Mouse (Mus musculus) CH12.LX (cell line): ENCODE measurements around the gene Slc12a4. TPM values are rescaled to one million over a fixed set of nuclear protein-coding genes. Genes with fewer than 3 reads are reported as not detected.

Experiments used
- DNase-seq: peaks from one replicate; pipeline ENCODE4 v3.0.0-alpha.2; 2013; ENCODE audit errors: extremely low read depth
- H3K27ac ChIP-seq: 2 replicates; pipeline ENCODE4 v1.5.1; 2012; ENCODE audit warnings: low read depth, mild to moderate bottlenecking, control low read depth, moderate library complexity; ENCODE audit not compliant: insufficient read depth
- H3K27me3 ChIP-seq: replicated peaks from 2 replicates; pipeline ENCODE3; 2012; ENCODE audit warnings: inconsistent platforms
- H3K36me3 ChIP-seq, 2 experiments: replicated peaks in 1 of 2; 2 replicates each; pipeline versions ENCODE3 to v1.6.1; 2012; ENCODE audit warnings: inconsistent platforms in 1 of 2, low read length in 1 of 2, mild to moderate bottlenecking in 1 of 2, mixed read lengths in 1 of 2, moderate library complexity in 1 of 2; ENCODE audit not compliant: control insufficient read depth in 1 of 2, insufficient read depth in 1 of 2
- H3K4me1 ChIP-seq, 2 experiments: 2 replicates each; pipeline ENCODE4 v1.6.1; 2012; ENCODE audit warnings: inconsistent platforms in 1 of 2, moderate library complexity in 1 of 2; ENCODE audit not compliant: insufficient read depth in 2 of 2, control insufficient read depth in 1 of 2
- H3K4me2 ChIP-seq: 2 replicates; pipeline ENCODE4 v1.6.1; 2012; ENCODE audit warnings: low read depth, mild to moderate bottlenecking, control low read depth; ENCODE audit not compliant: poor library complexity, insufficient read depth, severe bottlenecking
- H3K4me3 ChIP-seq, 3 experiments: fragments of 150-350 bp in 1 of 3; sonication (generic) in 1 of 3; replicated peaks in 1 of 3; 2 replicates each; pipeline versions ENCODE3 to v1.5.1; 2011 to 2012; ENCODE audit warnings: low read depth in 2 of 3, low read length in 2 of 3, mild to moderate bottlenecking in 2 of 3, moderate library complexity in 2 of 3, control low read depth in 1 of 3, improper control_type of control experiment in 1 of 3, inconsistent platforms in 1 of 3, mixed read lengths in 1 of 3; ENCODE audit not compliant: poor library complexity in 1 of 3
- H3K79me2 ChIP-seq: replicated peaks from 2 replicates; pipeline ENCODE4 v1.6.1; 2012; ENCODE audit warnings: mild to moderate bottlenecking, moderate library complexity; ENCODE audit not compliant: control insufficient read depth, poor library complexity, insufficient read depth, severe bottlenecking; ENCODE audit errors: extremely low read depth
- H3K9ac ChIP-seq: 2 replicates; pipeline ENCODE4 v1.6.1; 2012; ENCODE audit warnings: low read depth, mild to moderate bottlenecking, control low read depth, moderate library complexity; ENCODE audit not compliant: insufficient read depth
- H3K9me3 ChIP-seq: replicated peaks from 2 replicates; pipeline ENCODE3; 2012; ENCODE audit warnings: low read length, inconsistent platforms, mixed read lengths
- BHLHE40 ChIP-seq: IDR thresholded peaks from 2 replicates; pipeline ENCODE4 v1.6.1; 2011; ENCODE audit warnings: mild to moderate bottlenecking, low read depth, low read length, improper control_type of control experiment
- CHD1 ChIP-seq: IDR thresholded peaks from 2 replicates; pipeline ENCODE4 v1.6.1; 2012; ENCODE audit warnings: low read depth, low read length, improper control_type of control experiment, inconsistent platforms
- CHD2 ChIP-seq: IDR thresholded peaks from 2 replicates; pipeline ENCODE4 v1.6.1; 2011; ENCODE audit warnings: low read length, improper control_type of control experiment
- E2F4 ChIP-seq: IDR thresholded peaks from 2 replicates; pipeline ENCODE4 v1.6.1; 2011; ENCODE audit warnings: low read depth, low read length, improper control_type of control experiment; ENCODE audit not compliant: insufficient replicate concordance
- ELF1 ChIP-seq: IDR thresholded peaks from 2 replicates; pipeline ENCODE4 v1.6.1; 2014; ENCODE audit warnings: low read depth, mild to moderate bottlenecking, inconsistent platforms, low read length, improper control_type of control experiment
- EP300 ChIP-seq: IDR thresholded peaks from 2 replicates; pipeline ENCODE4 v1.6.1; 2011; ENCODE audit warnings: low read length, improper control_type of control experiment
- ETS1 ChIP-seq: conservative IDR thresholded peaks from 2 replicates; pipeline ENCODE4 v1.6.1; 2012; ENCODE audit warnings: low read depth, mild to moderate bottlenecking, inconsistent platforms, low read length, improper control_type of control experiment, moderate library complexity
- GABPA ChIP-seq: IDR thresholded peaks from 2 replicates; pipeline ENCODE4 v1.6.1; 2012; ENCODE audit warnings: low read depth, low read length, improper control_type of control experiment, inconsistent platforms; ENCODE audit not compliant: insufficient replicate concordance
- HCFC1 ChIP-seq: IDR thresholded peaks from 2 replicates; pipeline ENCODE4 v1.6.1; 2012; ENCODE audit warnings: low read depth, mild to moderate bottlenecking, inconsistent platforms, low read length, improper control_type of control experiment
- IRF4 ChIP-seq: IDR thresholded peaks from 2 replicates; pipeline ENCODE4 v1.6.1; 2014; ENCODE audit warnings: low read depth, mild to moderate bottlenecking, inconsistent platforms, low read length, improper control_type of control experiment
- JUND ChIP-seq: conservative IDR thresholded peaks from 2 replicates; pipeline ENCODE4 v1.6.1; 2011; ENCODE audit warnings: low read depth, low read length, improper control_type of control experiment
- KAT2A ChIP-seq: IDR thresholded peaks from 2 replicates; pipeline ENCODE4 v1.6.1; 2012; ENCODE audit warnings: low read length, improper control_type of control experiment, inconsistent platforms; ENCODE audit not compliant: insufficient replicate concordance
- MAFK ChIP-seq: IDR thresholded peaks from 2 replicates; pipeline ENCODE4 v1.6.1; 2011; ENCODE audit warnings: low read length, improper control_type of control experiment; ENCODE audit not compliant: insufficient replicate concordance
- MAX ChIP-seq: IDR thresholded peaks from 2 replicates; pipeline ENCODE4 v1.6.1; 2011; ENCODE audit warnings: low read length, improper control_type of control experiment
- MAZ ChIP-seq: IDR thresholded peaks from 2 replicates; pipeline ENCODE4 v1.6.1; 2012; ENCODE audit warnings: low read depth, mild to moderate bottlenecking, inconsistent platforms, low read length, improper control_type of control experiment, moderate library complexity
- MEF2A ChIP-seq: IDR thresholded peaks from 2 replicates; pipeline ENCODE4 v1.6.1; 2014; ENCODE audit warnings: low read depth, mild to moderate bottlenecking, inconsistent platforms, low read length, improper control_type of control experiment, borderline replicate concordance
- MXI1 ChIP-seq: IDR thresholded peaks from 2 replicates; pipeline ENCODE4 v1.6.1; 2011; ENCODE audit warnings: mild to moderate bottlenecking, low read depth, low read length, improper control_type of control experiment
- MYC ChIP-seq: IDR thresholded peaks from 2 replicates; pipeline ENCODE4 v1.6.1; 2011; ENCODE audit warnings: low read depth, mild to moderate bottlenecking, improper control_type of control experiment, low read length
- NELFE ChIP-seq: IDR thresholded peaks from 2 replicates; pipeline ENCODE4 v1.6.1; 2011; ENCODE audit warnings: low read depth, low read length, improper control_type of control experiment
- NRF1 ChIP-seq: IDR thresholded peaks from 2 replicates; pipeline ENCODE4 v1.6.1; 2014; ENCODE audit warnings: low read depth, mild to moderate bottlenecking, inconsistent platforms, low read length, improper control_type of control experiment, moderate library complexity
- PAX5 ChIP-seq: IDR thresholded peaks from 2 replicates; pipeline ENCODE4 v1.6.1; 2012; ENCODE audit warnings: low read length, inconsistent platforms, mixed read lengths
- POLR2A ChIP-seq: IDR thresholded peaks from 2 replicates; pipeline ENCODE4 v1.6.1; 2011; ENCODE audit warnings: low read depth, mild to moderate bottlenecking, improper control_type of control experiment, low read length
- POLR2AphosphoS2 ChIP-seq: IDR thresholded peaks from 2 replicates; pipeline ENCODE4 v1.6.1; 2011; ENCODE audit warnings: low read depth, low read length, improper control_type of control experiment
- RAD21 ChIP-seq: IDR thresholded peaks from 2 replicates; pipeline ENCODE4 v1.6.1; 2011; ENCODE audit warnings: low read depth, mild to moderate bottlenecking, low read length, improper control_type of control experiment, moderate library complexity
- RCOR1 ChIP-seq: conservative IDR thresholded peaks from 2 replicates; pipeline ENCODE4 v1.6.1; 2012; ENCODE audit warnings: low read depth, mild to moderate bottlenecking, inconsistent platforms, low read length, improper control_type of control experiment
- SIN3A ChIP-seq: IDR thresholded peaks from 2 replicates; pipeline ENCODE4 v1.6.1; 2012; ENCODE audit warnings: low read length, improper control_type of control experiment, inconsistent platforms
- SMC3 ChIP-seq: IDR thresholded peaks from 2 replicates; pipeline ENCODE4 v1.6.1; 2011; ENCODE audit warnings: low read depth, low read length, improper control_type of control experiment
- TBP ChIP-seq: conservative IDR thresholded peaks from 2 replicates; pipeline ENCODE4 v1.6.1; 2011; ENCODE audit warnings: low read depth, low read length, improper control_type of control experiment
- TCF12 ChIP-seq: IDR thresholded peaks from 2 replicates; pipeline ENCODE4 v1.6.1; 2014; ENCODE audit warnings: low read depth, mild to moderate bottlenecking, inconsistent platforms, low read length, improper control_type of control experiment
- UBTF ChIP-seq: IDR thresholded peaks from 2 replicates; pipeline ENCODE4 v1.6.1; 2012; ENCODE audit warnings: low read depth, mild to moderate bottlenecking, inconsistent platforms, low read length, improper control_type of control experiment, moderate library complexity
- USF1 ChIP-seq: IDR thresholded peaks from 2 replicates; pipeline ENCODE4 v1.6.1; 2014; ENCODE audit warnings: low read depth, mild to moderate bottlenecking, inconsistent platforms, low read length, improper control_type of control experiment
- USF2 ChIP-seq: conservative IDR thresholded peaks from 2 replicates; pipeline ENCODE4 v1.6.1; 2011; ENCODE audit warnings: low read depth, low read length, improper control_type of control experiment
- ZC3H11A ChIP-seq: IDR thresholded peaks from 2 replicates; pipeline ENCODE4 v1.6.1; 2012; ENCODE audit warnings: low read depth, mild to moderate bottlenecking, inconsistent platforms, low read length, improper control_type of control experiment
- ZKSCAN1 ChIP-seq: IDR thresholded peaks from 2 replicates; pipeline ENCODE4 v1.6.1; 2012; ENCODE audit warnings: low read depth, inconsistent platforms, low read length, improper control_type of control experiment, borderline replicate concordance
- ZMIZ1 ChIP-seq: IDR thresholded peaks from 2 replicates; pipeline ENCODE4 v1.6.1; 2012; ENCODE audit warnings: low read depth, mild to moderate bottlenecking, inconsistent platforms, low read length, improper control_type of control experiment
- ZNF384 ChIP-seq: IDR thresholded peaks from 2 replicates; pipeline ENCODE4 v1.6.1; 2012; ENCODE audit warnings: low read depth, low read length, improper control_type of control experiment, inconsistent platforms
- dilution Hi-C: fragments of 300-500 bp; cut with MboI; formaldehyde crosslinking; loops from 2 replicates; pipeline ENCODE4 v1.14.3; 2020; ENCODE audit warnings: low sequenced_read_pairs; ENCODE audit not compliant: extremely low pct_unique_long_range_greater_than_20kb, extremely low pct_ligation_motif_present
- in situ Hi-C: fragments of 300-500 bp; cut with MboI; formaldehyde crosslinking; loops from 3 replicates; pipeline ENCODE4 v1.14.3; 2019; ENCODE audit warnings: low sequenced_read_pairs, low pct_ligation_motif_present, low pct_unique_long_range_greater_than_20kb, mixed read lengths
- polyA plus RNA-seq: library from polyadenylated mRNA; unstranded; fragments of >175 nt; gene quantifications from 2 replicates; pipeline ENCODE4 v1.2.1, GENCODE M21; 2012; ENCODE audit warnings: low read depth; ENCODE audit not compliant: insufficient read length
- total RNA-seq, 2 experiments: library from RNA; depleted of rRNA; stranded (reverse); fragments of 300-350 nt in 1 of 2; fragments of >200 nt in 1 of 2; gene quantifications; 2 replicates each; pipeline ENCODE4 v1.2.3; 2012 to 2014

Gene Slc12a4
- total and polyA plus RNA-seq, 3 experiments, result 4.2 to 9.4 (median 8.1) TPM

GRCm38 (mm10) chr8:106010748-106011642, 45.1 kb upstream of the Slc12a4 start:
- H3K4me2 ChIP-seq, result peak overlapping the region; percentile 77
- no peaks in the 10 kb centered on the region for H3K27me3 ChIP-seq
- H3K27ac ChIP-seq, result peak overlapping the region; percentile 23
- TF ChIP-seq USF1 (no peak), ELF1 (peak; percentile 79), SMC3 (no peak), POLR2AphosphoS2 (peak; percentile 69; the same call in 1 of the 2 replicates), KAT2A (peak; percentile 85; the same call in 1 of the 2 replicates), E2F4 (0 out of 2 replicates have a peak, but pooled peaks have one; percentile 17), UBTF (0 out of 2 replicates have a peak, but pooled peaks have one; percentile 45), ETS1 (peak; percentile 39; the same call in 1 of the 2 replicates), USF2 (no peak), MAX (peak; percentile 86), RAD21 (no peak), MXI1 (peak; percentile 95), TBP (0 out of 2 replicates have a peak, but pooled peaks have one; percentile 34), GABPA (peak; percentile 64; the same call in 1 of the 2 replicates), BHLHE40 (peak; percentile 60), HCFC1 (peak; percentile 95), JUND (no peak), EP300 (no peak), NRF1 (peak; percentile 53), MAZ (peak; percentile 50; the same call in 1 of the 2 replicates), CHD1 (0 out of 2 replicates have a peak, but pooled peaks have one; percentile 20), ZNF384 (no peak), TCF12 (peak; percentile 87), NELFE (peak; percentile 93), ZKSCAN1 (no peak), MYC (peak; percentile 78), PAX5 (no peak), ZC3H11A (no peak), POLR2A (peak; percentile 89), SIN3A (peak; percentile 97), RCOR1 (0 out of 2 replicates have a peak, but pooled peaks have one; percentile 34), MAFK (no peak), CHD2 (peak; percentile 43), MEF2A (peak; percentile 72; the same call in 1 of the 2 replicates), IRF4 (peak; percentile 75), ZMIZ1 (peak; percentile 94)
- TF ChIP-seq, all 38 proteins: peak for 25
- peak overlapping the region; percentile 62 for H3K9ac ChIP-seq
- peak overlapping the region; percentile 82 to 98 (median 84) for H3K4me3 ChIP-seq
- DNase-seq, result peak; percentile 92
- dilution Hi-C loops (no loop called here), in situ Hi-C loops (no loop called here)
- peaks cover 9% of the 10 kb centered on the region for H3K79me2 ChIP-seq
- no peaks in the 10 kb centered on the region for H3K9me3 ChIP-seq
- H3K36me3 ChIP-seq, result peaks cover 4 to 31% of the 10 kb centered on the region in 2 experiments
- peaks cover 10 to 35% of the 10 kb centered on the region in 2 experiments for H3K4me1 ChIP-seq
